In genomic region chr7:96210525-96211369, GRCm38 (mm10) we compare ENCODE assay signal across 9 mouse cellular contexts. TPM values are rescaled to one million over a fixed set of nuclear protein-coding genes. Genes with fewer than 3 reads are reported as not detected.
DNase-seq lines count a peak whose midpoint lies in the region; ATAC-seq lines count a peak whose summit lies in the region.
"Had no signal": no experiment of that assay in that cellular context is flagged by ENCODE, and none has a peak within 500 bp of the region (broad histone marks: within the 10 kb centered on the region; RNA-seq: fewer than 3 reads in every experiment).

No protein-coding gene starts in this region.

- peaks cover 35% of the 10 kb centered on the region for H3K4me1 ChIP-seq in forebrain, embryonic 15.5 days
- peaks cover 18% of the 10 kb centered on the region for H3K4me1 ChIP-seq in intestine, embryonic 14.5 days (replicated peaks; ENCODE audit: control insufficient read depth, insufficient read depth, low read length)
- peaks cover 37% of the 10 kb centered on the region for H3K4me1 ChIP-seq in limb, embryonic 13.5 days

- peak overlapping the region; percentile 98 for H3K27ac ChIP-seq in forebrain, embryonic 15.5 days (replicated peaks)
- H3K27ac ChIP-seq in intestine, embryonic 14.5 days (ENCODE audit: low read depth), result peak overlapping the region; percentile 75
- peak overlapping the region; percentile 91 for H3K27ac ChIP-seq in limb, embryonic 13.5 days

- H3K4me2 ChIP-seq in forebrain, embryonic 15.5 days (replicated peaks), result peak overlapping the region; percentile 95
- peak overlapping the region; percentile 74 for H3K4me2 ChIP-seq in intestine, embryonic 14.5 days (ENCODE audit: low read length)
- peak overlapping the region; percentile 90 for H3K4me2 ChIP-seq in limb, embryonic 13.5 days (replicated peaks)

- WGBS in forebrain, embryonic 15.5 days, result under 1% methylated on average over 62 of the region's 62 CpGs
- under 1% methylated on average over 61 of the region's 62 CpGs for WGBS in intestine, embryonic 14.5 days
- WGBS in limb, embryonic 13.5 days, result under 1% methylated on average over 62 of the region's 62 CpGs

- peak overlapping the region; percentile 97 for H3K9ac ChIP-seq in forebrain, embryonic 15.5 days (replicated peaks)
- H3K9ac ChIP-seq in intestine, embryonic 14.5 days (ENCODE audit: low read length), result peak overlapping the region; percentile 65
- peak overlapping the region; percentile 91 for H3K9ac ChIP-seq in limb, embryonic 13.5 days

- no peaks in the 10 kb centered on the region for H3K9me3 ChIP-seq in forebrain, embryonic 15.5 days
- H3K9me3 ChIP-seq in intestine, embryonic 14.5 days (ENCODE audit: control insufficient read depth, low read length), result no peaks in the 10 kb centered on the region
- no peaks in the 10 kb centered on the region for H3K9me3 ChIP-seq in limb, embryonic 13.5 days

- H3K4me3 ChIP-seq in forebrain, embryonic 15.5 days, result peak overlapping the region; percentile 81
- H3K4me3 ChIP-seq in intestine, embryonic 14.5 days (ENCODE audit: low read depth, low read length), result peak overlapping the region; percentile 64
- peak overlapping the region; percentile 78 for H3K4me3 ChIP-seq in limb, embryonic 13.5 days

- peak; percentile 29 for DNase-seq in layer of hippocampus, adult 11-12 months (ENCODE audit: low spot score)
- no peak for DNase-seq in layer of hippocampus, adult 9-10 months (ENCODE audit: low spot score)
- peak; percentile 19 to 20 for DNase-seq in adrenal gland, postnatal 4 days (ENCODE audit: low spot score in 2 of 2)
- peak; percentile 89 for DNase-seq in intestine, embryonic 14.5 days (ENCODE audit: low spot score)
- DNase-seq in neural tube, embryonic 10.5 days (ENCODE audit: extremely low spot score, low spot score), result peak; percentile 86

- ATAC-seq in forebrain, embryonic 15.5 days (replicated peaks), result peak; percentile 57
- ATAC-seq in intestine, embryonic 14.5 days (replicated peaks; ENCODE audit: low FRiP score, low TSS enrichment, low read depth), result peak; percentile 51
- ATAC-seq in limb, embryonic 13.5 days (ENCODE audit: low FRiP score, low read depth), result peak; percentile 70
- ATAC-seq in erythroid progenitor cell, adult 5-6 weeks (replicated peaks; ENCODE audit: low FRiP score, poor library complexity, severe bottlenecking), result no peak

- H3K36me3 ChIP-seq in forebrain, embryonic 15.5 days, result no peaks in the 10 kb centered on the region
- H3K36me3 ChIP-seq in intestine, embryonic 14.5 days (ENCODE audit: control insufficient read depth, insufficient read depth, low read length), result no peaks in the 10 kb centered on the region
- no peaks in the 10 kb centered on the region for H3K36me3 ChIP-seq in limb, embryonic 13.5 days
- H3K36me3 ChIP-seq: G1E had no signal

- H3K27me3 ChIP-seq in forebrain, embryonic 15.5 days, result no peaks in the 10 kb centered on the region
- H3K27me3 ChIP-seq in intestine, embryonic 14.5 days (replicated peaks; ENCODE audit: control insufficient read depth, insufficient read depth, low read length), result peaks cover 18% of the 10 kb centered on the region
- peaks cover 17% of the 10 kb centered on the region for H3K27me3 ChIP-seq in limb, embryonic 13.5 days

RNA-seq across cellular contexts. Expression of gene Tenm4, which starts 39.7 kb away (rescaled TPM):
- total RNA-seq in adrenal gland, postnatal 4 days (2021), result 10 to 100 TPM; 31.5 to 38.5 TPM
- 103 and 117 TPM in 2 replicates for polyA plus RNA-seq in forebrain, embryonic 15.5 days (2015; fragmentation: Nextera tagmentation; extraction: Ambion mirVana)
- polyA plus RNA-seq in intestine, embryonic 14.5 days (2014; fragmentation: Nextera tagmentation; extraction: Ambion mirVana), result 36.2 and 36.5 TPM in 2 replicates
- polyA plus RNA-seq in limb, embryonic 13.5 days (2015; fragmentation: Nextera tagmentation; extraction: Ambion mirVana), result 44.4 and 49.9 TPM in 2 replicates
- total RNA-seq in erythroid progenitor cell, adult 5-6 weeks (2015; ENCODE audit: low replicate concordance), result 1.7 and 5.8 TPM in 2 replicates
- total RNA-seq in erythroid progenitor cell, adult 5-6 weeks (2017; ENCODE audit: low replicate concordance), result 0.23 and 3.5 TPM in 2 replicates
